Mouse (Mus musculus): Measurements from ENCODE around the gene Mical2.

Mical2 gene

DNA sequence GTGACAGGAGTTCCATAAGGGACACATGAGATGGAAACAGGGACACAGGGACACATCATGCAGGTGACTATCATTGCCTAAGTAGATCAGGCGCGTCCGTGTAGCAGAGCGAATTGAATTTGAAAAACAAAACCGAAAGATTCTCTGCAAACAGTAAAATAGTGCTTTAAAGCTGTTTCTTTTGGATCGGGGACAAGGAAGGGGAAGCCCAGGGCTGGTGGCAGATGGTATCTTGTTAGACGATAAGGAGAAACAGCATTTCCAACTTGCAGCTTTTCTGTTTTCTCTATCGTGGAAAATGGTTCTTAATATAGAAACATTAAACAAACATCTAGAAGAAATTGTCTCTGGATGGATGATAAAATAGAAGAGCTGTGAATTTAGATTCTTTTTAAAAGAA is 179.9 kb downstream of the Mical2 start:
- DNase-seq (ENCODE audit: low spot score) = no peak

- DNase-seq (ENCODE audit: low spot score) = no peak
Observed at GRCm38 (mm10) chr7:112407597-112407996, 181.9 kb downstream of the Mical2 start.

GRCm38 (mm10) chr7:112409991-112410390 is 184.3 kb downstream of the Mical2 start:
- no peak for DNase-seq (ENCODE audit: low spot score)

- no peak for DNase-seq (ENCODE audit: low spot score)
Observed at GRCm38 (mm10) chr7:112413286-112413685, 187.6 kb downstream of the Mical2 start.

GRCm38 (mm10) chr7:112416058-112416526 is 190.4 kb downstream of the Mical2 start:
- DNase-seq (ENCODE audit: low spot score) = no peak

- no peak for DNase-seq (ENCODE audit: low spot score)
Observed at GRCm38 (mm10) chr7:112416730-112417513, 191.3 kb downstream of the Mical2 start.

GRCm38 (mm10) chr7:112417598-112417997 is 191.9 kb downstream of the Mical2 start:
- no peak for DNase-seq (ENCODE audit: low spot score)

- no peak for DNase-seq (ENCODE audit: low spot score)
Observed at GRCm38 (mm10) chr7:112423438-112423837, 197.8 kb downstream of the Mical2 start.

GRCm38 (mm10) chr7:112426811-112427210 is 201.2 kb downstream of the Mical2 start:
- DNase-seq (ENCODE audit: low spot score) = no peak

DNA sequence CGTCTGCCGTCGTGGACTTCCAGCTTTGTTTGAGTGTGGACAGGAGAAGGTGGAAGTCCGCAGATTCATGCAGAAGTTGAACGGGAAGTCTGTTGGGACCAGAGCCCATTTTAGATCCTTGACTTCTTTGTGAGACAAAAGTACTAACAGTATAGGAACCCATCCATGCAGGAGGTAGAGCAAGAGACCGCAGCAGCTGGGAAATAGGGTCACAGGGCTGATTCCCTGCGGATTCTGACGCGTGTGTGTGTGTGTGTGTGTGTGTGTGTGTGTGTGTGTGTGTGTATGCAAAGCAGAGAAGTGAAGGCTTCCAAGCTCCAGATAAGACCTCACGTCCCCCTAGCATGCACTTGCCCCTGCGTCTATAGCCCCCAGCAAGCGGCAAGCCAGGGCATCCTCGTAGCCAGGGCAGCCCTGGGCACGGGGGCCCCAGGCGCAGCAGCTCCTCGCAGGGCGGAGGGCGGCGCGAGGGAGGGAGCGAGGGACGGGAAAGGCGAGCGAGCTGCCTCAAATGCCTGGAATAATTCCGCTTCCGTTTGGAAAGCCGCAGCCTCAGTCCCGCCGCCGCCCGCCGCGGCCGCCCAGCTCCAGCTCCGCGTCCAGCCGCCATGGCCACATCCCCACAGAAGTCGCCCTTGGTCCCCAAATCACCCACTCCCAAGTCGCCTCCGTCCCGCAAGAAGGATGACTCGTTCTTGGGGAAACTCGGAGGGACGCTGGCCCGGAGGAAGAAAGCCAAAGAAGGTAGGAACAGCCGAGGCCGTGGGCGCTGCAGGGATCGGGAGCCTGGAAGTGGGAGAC is 201.9 kb downstream of the Mical2 start, which contains the start of gene Parva:
TSS of gene Parva (plus strand) at position 149 of the 801 bp plus-strand sequence.
- peak; percentile 60 for DNase-seq (ENCODE audit: low spot score)

DNA sequence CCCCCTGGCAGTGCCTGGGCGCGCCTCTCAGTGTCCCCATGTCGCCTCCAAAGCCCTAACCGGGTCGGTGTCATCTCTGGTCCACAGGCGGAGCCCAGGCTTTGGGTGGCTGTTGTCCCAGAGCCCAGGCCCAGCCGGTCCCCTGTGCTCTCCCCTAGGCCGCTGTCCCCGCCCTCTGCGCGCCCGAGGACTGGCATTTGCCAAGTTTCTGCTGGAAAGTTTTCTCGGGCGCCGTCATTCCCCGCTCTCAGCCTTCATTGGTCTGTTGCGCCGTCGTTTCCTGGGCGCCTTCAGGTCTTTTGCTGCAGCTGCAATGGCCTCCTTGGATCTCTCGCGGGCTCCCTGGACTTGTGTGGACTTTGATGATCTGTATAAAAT is 202.5 kb downstream of the Mical2 start:
- peak; percentile 77 for DNase-seq (ENCODE audit: low spot score)

DNA sequence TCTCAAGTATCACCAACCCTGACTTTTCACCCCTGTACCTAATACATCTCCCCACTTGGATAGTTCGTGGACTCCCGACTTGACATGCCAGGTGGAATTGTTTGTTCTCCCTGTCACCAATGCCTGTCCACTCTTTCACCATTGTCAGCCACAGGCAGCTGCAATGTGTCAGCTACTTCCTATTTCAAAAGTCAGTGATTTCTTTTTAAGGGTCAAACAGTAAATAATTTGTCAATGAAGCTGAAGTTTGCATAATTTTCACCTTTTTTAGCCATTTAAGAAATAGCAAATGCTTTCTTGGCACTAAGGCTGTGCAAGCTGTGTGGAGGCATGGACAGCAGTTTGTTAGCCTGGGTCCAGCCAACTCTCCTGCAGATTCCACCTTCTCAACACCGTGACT is 214.2 kb downstream of the Mical2 start:
- DNase-seq (ENCODE audit: low spot score) = no peak

DNA sequence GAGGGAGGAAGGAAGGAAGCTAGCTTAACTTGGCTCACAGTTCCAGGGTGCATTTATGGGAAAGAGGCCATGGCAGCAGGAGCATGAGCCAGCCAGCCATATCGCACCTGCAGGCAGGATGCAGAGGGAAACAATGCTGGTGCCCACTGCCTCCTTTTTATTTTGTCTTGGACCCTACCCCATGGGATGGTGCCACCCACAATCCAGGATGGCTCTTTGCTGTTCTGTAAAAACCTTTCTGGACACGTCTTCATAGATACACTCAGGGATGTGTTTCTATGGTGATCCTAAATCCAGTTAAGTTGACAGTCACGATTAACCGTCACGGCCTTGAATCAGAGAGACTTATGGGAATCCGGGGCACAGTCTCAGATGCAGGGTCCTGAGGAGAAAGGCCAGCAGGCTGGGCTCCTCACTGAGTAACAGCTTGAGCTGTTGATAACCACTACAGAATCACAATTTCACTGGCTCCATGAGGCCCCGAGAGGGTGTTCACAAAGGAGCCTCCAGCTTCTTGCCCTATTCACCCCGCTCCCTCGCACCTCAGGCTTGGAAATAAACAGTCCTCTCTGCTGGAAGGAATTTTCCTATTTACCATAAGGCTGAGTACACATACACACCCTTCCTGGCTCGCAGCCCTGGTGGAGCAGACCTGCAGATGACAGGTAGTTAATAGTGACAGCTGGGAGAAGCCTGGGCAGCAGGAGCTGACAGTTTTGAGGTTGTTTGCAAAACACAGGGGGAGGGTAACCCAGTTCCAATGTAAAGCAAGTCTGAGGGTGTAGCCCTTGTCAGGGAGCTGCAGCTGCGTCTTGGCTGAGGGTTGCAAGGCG is 218.7 kb downstream of the Mical2 start:
- DNase-seq (ENCODE audit: low spot score) = no peak

- no peak for DNase-seq (ENCODE audit: low spot score)
Observed at GRCm38 (mm10) chr7:112444985-112445367, 219.3 kb downstream of the Mical2 start.

GRCm38 (mm10) chr7:112446498-112446897 is 220.8 kb downstream of the Mical2 start:
- no peak for DNase-seq (ENCODE audit: low spot score)

DNA sequence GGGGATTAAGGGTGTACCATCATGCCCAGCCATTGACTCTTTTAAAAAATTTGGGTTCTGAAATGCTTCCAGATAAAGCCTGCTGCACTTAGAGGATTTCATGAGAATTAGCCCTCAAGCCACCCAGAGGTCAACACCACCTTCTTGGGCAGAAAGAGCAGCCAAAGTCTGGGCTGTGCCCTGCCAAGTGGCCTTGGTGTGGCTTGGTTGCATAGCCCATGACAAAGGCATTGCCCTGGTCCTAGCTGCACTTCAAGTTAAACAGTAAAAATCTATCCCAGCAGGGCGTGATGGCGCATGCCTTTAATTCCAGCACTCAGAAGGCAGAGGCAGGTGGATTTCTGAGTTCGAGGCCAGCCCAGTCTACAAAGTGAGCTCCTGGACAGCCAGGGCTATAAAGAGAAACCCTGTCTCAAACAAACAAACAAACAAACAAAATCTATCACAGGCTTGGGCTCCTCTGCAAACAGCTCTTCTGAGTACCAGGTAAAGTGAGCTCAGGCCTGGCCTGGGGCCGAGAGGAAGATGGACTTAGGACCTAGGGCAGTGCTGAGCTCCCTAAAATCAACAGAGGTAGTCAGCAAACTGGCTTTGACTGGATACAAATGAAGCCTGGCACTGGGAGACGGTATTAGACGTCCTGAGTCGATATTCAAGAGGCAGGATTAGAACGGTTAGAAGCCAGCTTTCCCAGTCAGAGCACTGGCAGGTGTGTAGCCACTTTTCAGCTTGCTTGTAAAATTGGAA is 224.5 kb downstream of the Mical2 start:
- DNase-seq (ENCODE audit: low spot score) = no peak

GRCm38 (mm10) chr7:112452471-112452870 is 226.8 kb downstream of the Mical2 start:
- DNase-seq (ENCODE audit: low spot score) = no peak

DNA sequence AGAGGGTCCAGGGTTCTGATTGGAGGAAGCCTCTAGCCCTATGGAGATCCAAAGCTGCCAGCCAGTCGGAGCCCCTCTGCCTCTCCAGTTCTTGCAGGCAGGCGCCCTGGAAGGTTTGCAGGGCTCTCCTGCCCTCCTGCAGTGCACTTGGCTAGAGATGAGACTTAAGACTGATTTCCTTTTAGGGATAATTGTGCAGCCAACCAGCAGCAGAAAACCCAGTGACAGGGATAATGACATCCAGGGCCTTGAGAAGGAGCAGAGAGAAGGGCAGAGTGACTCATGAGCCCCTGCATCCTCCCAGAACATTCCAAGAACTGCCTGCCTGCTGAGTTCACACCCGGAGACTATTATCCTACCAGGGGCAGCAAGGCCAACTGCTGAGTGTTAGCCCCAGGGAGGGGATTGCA is 228.2 kb downstream of the Mical2 start:
- DNase-seq (ENCODE audit: low spot score) = no peak

DNA sequence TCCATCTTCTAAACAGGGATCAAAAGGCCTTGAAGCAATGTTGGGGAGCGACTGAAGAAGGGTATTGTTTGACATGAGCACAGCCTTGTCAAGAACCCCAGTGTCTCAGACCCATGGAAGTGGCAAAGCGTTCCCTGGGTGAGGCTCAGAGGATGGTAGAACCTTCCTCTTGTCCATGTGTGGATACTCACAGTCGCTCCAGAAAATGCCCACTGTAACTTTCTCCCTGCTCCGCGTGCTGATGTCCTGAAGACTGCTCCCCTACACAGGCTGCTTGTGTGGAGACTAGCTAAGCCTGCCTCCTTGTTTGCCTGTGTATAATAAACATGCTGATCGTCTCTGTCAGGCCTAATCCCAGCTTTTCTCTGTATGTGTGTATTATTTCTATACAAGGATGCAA is 228.7 kb downstream of the Mical2 start:
- no peak for DNase-seq (ENCODE audit: low spot score)

GRCm38 (mm10) chr7:112454951-112455350 is 229.3 kb downstream of the Mical2 start:
- DNase-seq (ENCODE audit: low spot score) = no peak

DNA sequence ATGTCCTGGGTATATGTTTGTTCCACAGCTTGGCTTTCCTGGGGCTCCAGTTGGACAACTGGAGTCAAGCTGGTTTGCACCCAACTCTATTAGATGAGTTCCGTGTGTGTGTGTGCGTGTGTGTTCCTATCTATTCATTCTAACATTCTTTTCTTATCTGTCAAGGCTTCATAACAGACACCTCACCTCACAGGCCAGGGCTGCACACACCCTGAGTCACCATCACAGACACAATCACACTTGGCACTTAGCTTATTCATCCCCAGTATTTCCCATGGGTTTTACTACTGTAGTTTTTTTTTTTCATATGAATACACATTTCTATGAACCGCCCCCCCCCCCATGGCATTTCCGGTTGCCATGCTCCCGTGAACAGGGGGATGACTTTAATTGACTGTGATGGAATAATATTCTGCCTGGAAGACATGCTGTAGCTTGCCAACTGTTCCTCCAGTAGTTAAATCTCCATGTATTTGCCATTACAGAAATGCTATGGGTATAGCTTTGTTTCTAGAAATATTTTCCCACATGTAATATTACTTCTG is 230.0 kb downstream of the Mical2 start:
- no peak for DNase-seq (ENCODE audit: low spot score)

Data from urinary bladder, postnatal 25 days (tissue).